Mouse (Mus musculus): ENCODE measurements around the gene Gphn.
A peak's percentile ranks its signal among the peaks of the same experiment; 100 is the strongest.
"Not testable (repeated sequence)": the region's sequence is repeated elsewhere in the genome, so short reads cannot be mapped to it uniquely, and the experiment has no call there.

Gene Gphn

DNA sequence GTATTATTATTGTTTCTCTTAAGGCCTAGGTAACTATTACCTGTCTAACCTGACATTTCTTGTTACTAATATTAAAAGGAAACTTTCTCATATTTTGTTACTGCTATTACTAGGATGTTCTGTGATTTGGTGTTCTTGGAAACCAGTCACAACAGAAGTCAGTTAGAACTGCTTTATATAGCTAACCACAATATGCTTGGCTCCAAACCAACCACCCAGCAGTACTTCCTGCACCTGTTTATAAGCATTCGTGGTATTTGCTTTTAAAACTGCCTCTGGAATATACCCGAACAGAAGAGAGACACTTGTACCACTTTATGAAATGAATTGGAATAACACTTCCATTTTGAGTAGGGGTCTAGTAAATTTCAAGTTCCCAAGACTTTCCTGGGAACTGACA lies 130.3 kb downstream of the Gphn start:
- no peak for DNase-seq (ENCODE audit: low read depth)

DNA sequence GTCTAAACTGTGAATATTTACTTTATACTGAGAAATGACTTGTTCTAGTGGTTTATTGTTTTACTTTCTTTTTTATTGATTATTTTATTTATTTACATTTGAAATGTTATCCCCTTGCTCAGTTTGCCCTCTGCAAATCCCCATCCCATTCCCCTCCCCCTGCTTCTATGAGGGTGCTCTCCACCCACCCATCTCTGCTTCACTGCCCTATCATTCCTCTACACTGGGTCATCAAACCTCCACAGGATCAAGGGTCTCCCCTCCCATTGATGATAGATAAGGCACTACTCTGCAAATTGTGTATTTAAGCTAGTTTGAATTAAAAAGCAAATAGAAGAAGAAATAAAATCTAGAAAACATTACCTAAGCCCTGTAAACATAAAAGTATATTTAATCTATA lies 163.1 kb downstream of the Gphn start:
- DNase-seq (ENCODE audit: low read depth): no peak

DNA sequence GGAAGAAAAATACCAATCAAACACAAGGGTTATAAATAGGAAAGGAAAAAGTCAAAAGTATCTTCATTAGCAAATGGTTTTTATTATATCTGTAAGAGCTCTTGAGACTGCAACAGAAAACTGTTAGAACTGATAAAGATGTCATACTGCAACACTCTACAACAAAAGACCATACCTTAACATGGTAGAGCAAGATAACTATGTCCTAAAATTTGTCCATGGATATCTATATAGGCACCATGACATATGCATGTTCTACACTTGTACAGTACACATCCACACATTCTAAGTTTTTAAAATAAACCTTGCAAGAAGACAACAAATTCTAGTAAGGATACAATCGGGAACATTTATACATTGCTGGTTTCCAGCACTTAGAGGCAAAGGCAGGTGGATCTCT lies 169.1 kb downstream of the Gphn start:
- DNase-seq (ENCODE audit: low read depth): no peak

DNA sequence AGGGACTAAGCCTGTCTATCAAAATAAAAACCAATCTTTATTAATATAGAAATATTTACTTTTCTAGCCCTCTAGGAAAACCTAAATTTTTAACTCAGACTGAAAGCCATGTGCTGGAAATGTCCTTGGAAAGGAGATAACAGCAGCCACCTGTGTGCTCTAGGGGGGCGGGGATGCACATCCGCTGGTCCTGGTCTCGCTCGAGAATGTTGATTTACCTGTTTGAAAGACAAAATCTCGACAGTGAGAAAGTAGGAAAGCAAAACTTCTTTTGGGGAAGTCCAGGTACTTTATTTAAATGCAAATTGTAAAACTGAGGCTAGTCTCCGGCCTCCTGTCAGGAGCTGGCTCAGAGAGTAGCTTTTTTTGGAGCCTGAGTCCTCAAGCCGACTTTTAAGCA lies 181.3 kb downstream of the Gphn start:
- DNase-seq (ENCODE audit: low read depth): not testable (repeated sequence)

- no peak for DNase-seq (ENCODE audit: low read depth)
Measured at GRCm38 (mm10) chr12:78522176-78522575, 296.0 kb downstream of the Gphn start.

GRCm38 (mm10) chr12:78522804-78523394 lies 296.7 kb downstream of the Gphn start:
- no peak for DNase-seq (ENCODE audit: low read depth)

DNA sequence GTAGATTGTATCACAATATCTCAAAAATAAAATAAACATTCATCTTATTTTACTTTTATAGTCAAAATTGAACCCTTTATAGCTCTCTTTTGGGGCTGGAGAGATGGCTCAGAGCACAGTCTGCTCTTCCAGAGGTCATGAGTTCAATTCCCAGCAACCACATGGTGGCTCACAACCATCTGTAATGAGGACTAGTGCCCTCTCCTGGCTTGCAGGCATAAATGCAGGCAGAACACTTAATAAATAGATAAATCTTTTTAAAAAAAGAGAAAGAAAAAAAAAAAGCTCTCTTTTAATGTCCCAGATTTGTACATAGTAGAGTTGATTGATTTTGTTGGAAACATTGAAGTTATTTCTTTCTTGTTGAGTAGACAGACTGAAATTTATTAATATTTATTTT lies 311.4 kb downstream of the Gphn start:
- DNase-seq (ENCODE audit: low read depth): not testable (repeated sequence)

DNA sequence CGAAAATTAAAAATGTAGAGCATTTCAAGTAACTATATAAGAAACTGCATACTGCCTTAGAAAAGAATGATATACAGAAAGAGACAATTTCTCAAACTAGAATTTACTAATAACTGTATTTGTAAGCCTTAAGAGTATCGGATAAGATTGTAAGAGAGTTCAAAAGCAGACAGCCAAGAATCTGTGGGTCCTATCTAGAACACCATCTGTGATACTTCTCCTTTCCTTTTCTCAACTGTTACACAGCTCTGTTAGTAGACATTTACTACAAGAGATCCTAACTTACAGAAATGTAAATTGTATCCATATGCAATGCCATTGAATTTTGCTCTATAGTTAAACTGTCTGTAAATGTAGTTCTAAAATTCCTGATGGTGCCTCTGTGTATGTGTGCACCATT lies 324.7 kb downstream of the Gphn start:
- DNase-seq (ENCODE audit: low read depth): no peak

- no peak for DNase-seq (ENCODE audit: low read depth)
Measured at GRCm38 (mm10) chr12:78631816-78632215, 405.6 kb downstream of the Gphn start.

GRCm38 (mm10) chr12:78639466-78639865 lies 413.3 kb downstream of the Gphn start:
- no peak for DNase-seq (ENCODE audit: low read depth)

DNA sequence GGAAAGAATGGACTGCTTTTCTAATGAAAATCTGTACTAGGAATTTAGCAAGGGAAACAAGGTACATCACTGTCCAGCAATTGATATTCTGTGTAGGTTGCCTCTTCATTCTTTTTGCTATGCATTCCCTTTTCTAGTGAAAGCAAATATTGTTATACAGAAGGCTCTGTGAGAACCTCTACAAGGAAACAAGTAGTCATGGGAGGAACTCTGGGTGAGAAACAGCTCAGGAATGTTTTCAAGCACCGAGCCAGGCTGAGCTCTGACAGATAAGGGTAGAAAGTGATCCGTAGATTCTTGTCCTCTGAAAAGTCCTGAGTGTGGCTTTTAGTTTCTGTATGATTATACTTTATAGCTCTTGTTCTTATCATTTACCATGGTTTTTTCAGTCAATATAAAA lies 413.9 kb downstream of the Gphn start:
- no peak for DNase-seq (ENCODE audit: low read depth)

DNA sequence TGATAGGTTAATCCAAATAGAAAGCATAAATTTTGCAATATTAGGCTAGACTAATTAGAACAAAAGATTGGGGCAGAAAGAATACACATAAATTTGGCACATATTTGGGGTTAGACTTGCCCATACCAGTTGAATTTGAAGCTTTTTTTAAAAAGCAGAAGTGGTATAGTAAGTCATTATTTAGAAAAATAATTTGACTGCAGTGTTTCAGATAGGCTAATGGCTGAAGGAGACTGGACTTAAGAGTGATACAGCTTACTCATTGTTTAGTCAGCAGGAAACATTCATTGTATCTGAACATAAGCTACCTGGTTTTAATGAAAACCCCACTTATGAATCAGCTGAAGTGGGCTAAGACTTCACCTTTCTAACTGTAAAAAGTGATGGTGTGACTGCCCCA lies 415.0 kb downstream of the Gphn start:
- DNase-seq (ENCODE audit: low read depth): no peak

DNA sequence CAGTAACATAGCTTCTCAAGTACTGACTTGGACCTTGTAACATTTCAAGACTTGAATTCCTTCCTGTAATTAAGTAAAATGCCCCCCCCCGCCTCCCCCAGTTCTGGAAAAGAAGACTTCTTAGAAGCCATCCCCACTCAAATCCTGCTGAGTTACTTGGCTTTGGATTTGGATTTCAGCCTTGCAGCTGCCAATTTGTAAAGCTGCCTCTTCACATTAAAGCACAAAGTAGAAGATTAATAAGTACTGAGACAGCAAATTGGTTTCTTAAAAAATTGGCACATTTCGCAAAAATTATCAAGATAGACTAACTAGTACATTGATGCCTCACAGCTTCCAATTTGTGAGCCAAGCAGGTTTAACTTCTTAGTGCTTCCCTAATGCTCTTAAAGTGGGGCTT lies 417.5 kb downstream of the Gphn start:
- DNase-seq (ENCODE audit: low read depth): no peak

GRCm38 (mm10) chr12:78645282-78645681 lies 419.1 kb downstream of the Gphn start:
- DNase-seq (ENCODE audit: low read depth): no peak

- no peak for DNase-seq (ENCODE audit: low read depth)
Measured at GRCm38 (mm10) chr12:78659718-78660304, 433.6 kb downstream of the Gphn start.

DNA sequence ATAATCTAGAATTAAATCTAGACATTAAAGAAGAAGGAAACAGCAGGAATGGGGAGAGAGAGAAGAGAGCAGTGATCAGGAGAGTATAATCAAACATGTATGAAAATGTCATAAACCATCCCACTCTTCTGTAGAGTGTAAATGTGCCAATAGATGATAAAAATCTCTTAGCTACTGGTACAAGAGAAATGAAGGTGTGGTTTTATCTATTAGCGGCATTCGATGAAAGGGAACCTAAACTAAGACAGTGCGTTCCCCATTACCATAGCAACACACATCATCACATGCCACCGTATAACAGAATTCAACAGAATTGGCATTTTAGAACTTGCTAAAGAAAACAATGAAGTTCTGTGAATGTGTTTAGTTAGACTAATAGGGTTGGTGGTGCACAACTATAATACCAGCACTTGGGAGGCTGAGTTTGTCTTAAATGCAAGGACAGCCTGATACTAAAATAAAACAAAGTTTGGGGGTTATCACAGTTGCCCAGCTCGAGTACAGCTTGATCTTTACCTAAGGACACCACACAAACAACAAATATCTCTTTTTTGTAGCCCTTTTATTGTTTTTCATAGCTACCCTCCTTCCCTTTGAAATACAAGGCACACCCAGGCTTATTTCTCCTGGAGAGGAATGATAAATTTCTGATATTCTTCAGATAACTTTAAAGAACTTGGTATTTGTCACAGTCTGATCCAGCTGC lies 452.1 kb downstream of the Gphn start:
- DNase-seq (ENCODE audit: low read depth): no peak

DNA sequence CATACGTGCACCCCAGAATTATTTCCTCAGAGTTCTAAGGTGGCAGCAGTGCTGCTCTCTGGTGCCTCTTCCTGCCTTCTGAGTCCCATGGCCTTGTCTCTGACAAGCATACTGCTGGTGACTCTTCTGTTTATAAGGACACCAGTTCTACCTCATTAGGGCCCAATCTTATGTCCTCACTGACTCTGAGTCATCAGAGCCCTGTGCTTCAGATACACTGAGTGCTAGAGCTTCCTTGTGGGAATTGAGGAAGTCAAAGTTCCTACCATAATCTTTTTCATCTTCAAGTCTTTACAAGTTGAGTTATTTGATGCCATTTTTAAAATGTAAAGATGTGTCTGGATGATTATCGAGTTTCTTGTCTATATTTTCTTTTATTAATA lies 452.6 kb downstream of the Gphn start:
- DNase-seq (ENCODE audit: low read depth): peak; percentile 6

DNA sequence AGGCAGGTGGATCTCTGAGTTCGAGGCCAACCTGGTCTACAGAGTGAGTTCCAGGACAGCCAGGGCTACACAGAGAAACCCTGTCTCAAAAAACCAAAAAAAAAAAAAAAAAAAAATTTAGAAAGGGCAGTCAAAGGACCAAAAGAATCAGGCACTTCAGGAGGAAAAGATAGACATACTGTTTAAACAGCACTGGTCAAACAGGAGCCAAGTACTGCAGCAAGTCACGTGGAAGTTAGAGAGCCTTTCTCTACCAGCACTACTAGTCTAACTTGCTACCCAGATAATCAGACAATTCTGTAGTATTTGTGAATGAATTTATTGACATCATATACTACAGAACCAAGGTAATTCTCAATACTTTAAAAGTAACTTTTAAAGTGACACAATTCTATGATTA lies 454.9 kb downstream of the Gphn start:
- no peak for DNase-seq (ENCODE audit: low read depth)

DNA sequence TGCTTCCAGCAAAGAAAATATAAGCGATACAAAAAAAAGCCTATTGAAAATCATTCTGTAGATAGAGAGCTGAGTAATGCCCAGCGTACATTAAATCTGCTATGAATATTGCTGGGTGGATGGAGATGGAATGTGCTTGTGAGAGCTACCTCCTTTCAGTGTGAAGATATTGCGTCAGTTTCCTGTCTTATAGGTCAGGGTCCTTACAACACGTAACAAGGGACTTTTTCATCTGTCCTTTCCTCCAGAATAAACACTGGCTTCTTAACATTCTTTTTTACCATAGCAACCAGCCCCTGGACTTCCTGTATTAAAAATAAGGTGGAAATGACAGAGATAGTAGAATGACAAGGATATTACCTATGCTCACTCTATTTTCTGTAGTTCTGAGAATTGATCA lies 456.1 kb downstream of the Gphn start:
- no peak for DNase-seq (ENCODE audit: low read depth)

- DNase-seq (ENCODE audit: low read depth): no peak
Measured at GRCm38 (mm10) chr12:78685669-78686215, 459.6 kb downstream of the Gphn start.

DNA sequence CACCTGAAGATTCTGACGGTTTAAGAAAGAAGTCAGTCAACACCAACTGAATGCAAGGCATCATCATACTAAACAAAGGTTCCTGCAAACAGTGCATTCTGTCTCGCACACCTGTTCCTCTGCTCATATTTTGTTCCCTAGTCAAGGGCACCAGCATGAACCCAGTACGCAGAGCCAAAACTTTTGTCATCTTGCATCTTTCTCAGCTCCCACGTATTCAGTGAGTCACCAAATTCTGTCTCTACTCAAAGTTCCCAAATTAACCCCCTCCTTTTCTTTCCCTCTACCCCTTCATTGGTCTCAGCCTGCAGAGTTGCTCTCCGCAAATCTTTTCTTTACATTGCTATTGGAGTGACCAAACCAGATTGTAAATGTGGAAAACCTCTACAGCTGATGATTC lies 462.7 kb downstream of the Gphn start:
- no peak for DNase-seq (ENCODE audit: low read depth)

DNA sequence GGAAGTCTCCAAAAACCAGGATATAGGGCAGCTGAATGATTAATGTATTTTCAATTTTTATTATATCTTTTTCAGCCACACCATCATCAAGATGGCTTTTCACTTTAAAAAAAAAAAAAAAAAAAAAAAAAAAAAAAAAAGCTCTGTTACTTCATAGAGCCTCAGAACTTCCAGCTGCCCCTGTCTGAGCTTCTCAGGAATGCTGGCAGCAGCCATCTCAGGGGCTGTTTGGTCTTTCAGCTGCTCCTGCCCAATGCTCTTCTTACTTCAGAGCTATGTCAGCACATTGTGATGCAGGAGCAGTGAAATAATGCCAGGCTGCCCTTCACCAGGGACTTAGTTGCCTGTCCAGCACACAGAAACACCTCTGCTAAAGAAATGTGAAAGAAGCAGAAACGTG lies 465.1 kb downstream of the Gphn start, which contains the start of gene Fam71d:
TSS of gene Fam71d (plus strand) at position 211 of the 400 bp plus-strand sequence.
- DNase-seq (ENCODE audit: low read depth): no peak

DNA sequence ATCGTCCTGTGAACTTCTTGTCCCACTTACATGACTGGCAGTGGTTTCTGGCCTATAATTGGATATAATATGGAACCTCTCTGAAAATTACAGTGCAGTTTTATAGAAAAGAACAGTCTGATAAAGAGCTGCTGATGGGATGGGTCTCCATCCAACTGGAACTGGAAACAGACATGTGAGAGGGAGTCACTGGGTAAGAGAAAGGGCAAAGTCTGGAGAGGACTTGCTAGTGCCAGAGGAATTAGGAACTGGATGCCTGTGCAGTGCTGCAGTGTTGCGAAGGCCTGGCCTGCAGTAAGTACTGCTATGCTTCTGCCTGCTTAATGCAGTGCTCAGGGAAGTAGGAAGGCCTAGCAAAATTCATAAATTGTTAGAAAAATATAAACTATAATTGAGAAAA lies 467.1 kb downstream of the Gphn start:
- no peak for DNase-seq (ENCODE audit: low read depth)
